Mouse (Mus musculus) gastrocnemius, postnatal 25 days (tissue): ENCODE measurements around the gene Cylc2. TPM values are rescaled to one million over a fixed set of nuclear protein-coding genes. Genes with fewer than 3 reads are reported as not detected.

Source experiments
- DNase-seq: peaks from one replicate; pipeline ENCODE4 v3.0.0; 2022
- long read RNA-seq, 2 experiments: library from polyadenylated mRNA; stranded (forward); transcript quantifications; one replicate each; pipeline ENCODE4 v2.0.0; 2021
- total RNA-seq, 2 experiments: library from RNA; stranded (reverse); gene quantifications; 1 replicate in 1 of 2; 2 replicates in 1 of 2; pipeline ENCODE4 v1.2.3; 2021

The Cylc2 gene
- total RNA-seq: not detected
- long read RNA-seq, experiment 1: 0 reads
- long read RNA-seq, experiment 2: 0 reads

DNA sequence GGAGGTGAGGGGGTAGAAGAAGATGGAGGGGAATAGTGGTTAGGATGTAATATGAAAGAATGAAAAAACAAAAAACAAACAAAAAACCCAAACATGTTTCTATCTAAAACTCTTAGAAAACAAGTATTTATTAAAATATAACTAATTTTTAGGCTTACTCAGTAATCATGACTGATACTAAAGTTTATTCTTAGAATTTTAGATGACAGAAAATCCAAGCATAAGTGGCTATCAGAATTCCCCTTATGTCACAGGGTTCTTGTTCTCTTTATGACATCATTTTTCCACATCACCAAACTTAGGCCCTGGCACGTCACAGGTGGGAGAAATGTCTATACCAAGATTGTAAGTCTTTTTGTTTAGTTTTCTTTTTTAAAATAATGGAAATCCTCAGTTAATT, at the start of gene Cylc2:
TSS of gene Cylc2 (plus strand) at position 301 of the 400 bp plus-strand sequence.
- DNase-seq: no peak
